Mouse (Mus musculus) cerebellum, postnatal 14 days (tissue): ENCODE data around the gene Plcb1.

Source experiments
- DNase-seq, 2 experiments: peaks; one replicate each; pipeline ENCODE4 v3.0.0; 2021; ENCODE audit warnings: mixed read lengths in 2 of 2

Gene Plcb1

DNA sequence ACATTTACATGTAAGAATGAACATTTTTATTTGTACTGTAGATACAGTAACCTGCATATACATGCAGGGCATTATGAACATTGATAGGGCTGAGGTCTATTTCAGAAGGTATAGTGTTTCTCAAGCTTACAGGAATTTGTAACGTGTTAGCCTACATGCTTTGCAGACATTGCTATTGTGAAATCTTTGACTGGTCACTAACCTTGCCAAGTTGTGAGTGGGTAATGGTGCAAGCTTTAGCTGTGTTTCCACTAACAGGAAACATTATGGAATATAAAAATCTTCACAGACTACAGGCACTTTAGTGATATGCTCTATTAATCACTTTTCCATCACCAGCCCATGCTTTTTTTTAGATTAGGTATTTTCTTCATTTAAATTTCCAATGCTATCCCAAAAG, 289.5 kb downstream of the Plcb1 start:
- no peak for DNase-seq

DNA sequence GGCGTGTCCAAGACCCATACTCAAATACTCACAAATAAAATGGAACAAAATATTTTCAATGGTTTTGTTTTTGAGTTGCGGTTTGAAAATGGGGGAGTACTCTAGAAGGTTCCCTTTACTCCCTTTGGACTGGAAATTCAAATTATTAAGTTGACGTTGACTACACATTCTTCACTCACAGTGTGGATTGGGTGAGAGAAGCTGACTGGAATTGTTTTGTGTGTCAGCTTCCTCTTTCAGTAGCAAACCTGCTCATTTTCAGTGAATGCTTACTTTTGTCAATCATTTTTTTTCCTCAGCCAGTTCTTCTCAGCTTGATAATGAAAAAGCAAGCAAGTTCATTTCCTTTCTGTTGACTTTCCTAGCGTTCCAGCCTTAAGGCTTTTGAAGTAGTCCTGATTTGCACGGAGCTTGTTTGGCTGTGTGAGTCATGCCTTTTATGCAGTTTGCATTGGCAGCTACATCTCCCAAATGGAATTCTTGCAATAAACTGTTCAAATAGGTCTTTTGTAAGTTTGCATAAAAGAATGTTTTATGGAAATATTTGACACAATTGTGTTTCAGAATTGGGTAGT, 306.8 kb downstream of the Plcb1 start:
- no peak for DNase-seq

- DNase-seq = no peak
These were observed 315.4 kb downstream of the Plcb1 start for GRCm38 (mm10) chr2:135101292-135101691.

DNA sequence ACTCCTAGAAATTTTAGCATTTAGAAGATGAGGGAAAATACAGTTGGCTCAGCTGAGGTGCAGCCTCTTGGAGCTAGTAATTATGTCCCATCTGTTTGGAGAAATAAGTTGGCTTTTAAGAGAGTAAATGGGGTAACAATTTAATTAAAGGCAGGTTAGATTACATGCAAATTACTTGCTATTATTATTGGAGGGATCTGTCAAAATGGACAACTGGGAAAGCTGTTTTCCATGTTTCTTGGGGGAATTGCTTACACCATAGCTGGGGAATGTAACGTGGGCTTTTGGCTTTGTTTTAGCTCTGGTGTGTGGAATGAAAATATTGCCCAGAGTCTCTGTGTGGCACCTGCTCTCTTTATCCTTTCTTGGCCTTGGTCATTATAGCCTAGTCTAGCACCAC, 316.1 kb downstream of the Plcb1 start:
- DNase-seq = no peak

GRCm38 (mm10) chr2:135106649-135107048, 320.8 kb downstream of the Plcb1 start:
- no peak for DNase-seq

DNA sequence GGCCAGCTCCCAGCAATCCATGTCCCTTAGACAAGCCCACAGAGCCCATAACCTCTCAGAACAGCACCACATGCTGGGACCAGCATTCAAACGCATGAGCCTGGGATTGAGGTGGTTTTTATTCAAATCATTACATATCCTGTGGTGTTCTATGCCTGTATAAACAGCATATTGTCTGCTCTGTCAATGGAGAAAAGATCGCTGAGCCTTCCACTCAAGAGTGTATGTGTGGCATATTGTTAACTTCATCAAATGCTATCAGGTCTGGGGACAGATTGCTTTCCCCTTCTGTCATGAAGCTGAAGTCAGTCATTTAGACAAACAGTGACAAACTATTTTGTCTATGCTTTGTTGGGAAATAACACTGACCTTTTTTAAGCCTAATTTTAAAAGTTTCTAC, 322.7 kb downstream of the Plcb1 start:
- DNase-seq = no peak

DNA sequence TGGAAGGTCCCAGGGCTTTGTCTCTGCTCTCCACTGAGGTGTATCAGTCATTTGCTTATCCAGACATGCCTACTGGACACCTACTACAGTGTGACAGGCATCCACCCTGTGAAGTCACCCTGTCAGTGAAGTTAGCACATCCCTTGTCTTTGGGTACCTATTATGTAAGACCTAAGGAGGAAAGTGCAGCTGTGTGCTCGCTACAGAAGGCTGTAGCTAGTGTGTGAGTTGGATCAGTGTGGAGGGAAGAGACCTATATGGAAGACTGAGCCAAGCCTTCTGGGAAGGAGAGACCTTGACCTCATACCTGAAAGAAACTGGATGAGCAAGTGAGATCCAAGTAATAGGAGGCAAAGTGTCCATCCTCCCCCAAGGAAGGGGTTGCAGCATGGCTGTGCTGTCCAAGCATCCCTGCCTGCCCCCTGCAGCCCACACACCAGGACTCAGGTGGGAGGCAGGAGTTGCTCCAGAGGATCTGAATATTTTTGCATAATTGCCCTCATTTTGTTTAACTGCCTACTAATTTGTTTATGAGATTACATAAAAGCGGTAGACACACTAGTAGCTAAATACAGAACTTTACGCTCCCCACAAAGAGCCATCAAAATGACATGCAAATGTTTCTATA, 328.7 kb downstream of the Plcb1 start:
- no peak for DNase-seq

GRCm38 (mm10) chr2:135123057-135123456, 337.2 kb downstream of the Plcb1 start:
- no peak for DNase-seq

DNA sequence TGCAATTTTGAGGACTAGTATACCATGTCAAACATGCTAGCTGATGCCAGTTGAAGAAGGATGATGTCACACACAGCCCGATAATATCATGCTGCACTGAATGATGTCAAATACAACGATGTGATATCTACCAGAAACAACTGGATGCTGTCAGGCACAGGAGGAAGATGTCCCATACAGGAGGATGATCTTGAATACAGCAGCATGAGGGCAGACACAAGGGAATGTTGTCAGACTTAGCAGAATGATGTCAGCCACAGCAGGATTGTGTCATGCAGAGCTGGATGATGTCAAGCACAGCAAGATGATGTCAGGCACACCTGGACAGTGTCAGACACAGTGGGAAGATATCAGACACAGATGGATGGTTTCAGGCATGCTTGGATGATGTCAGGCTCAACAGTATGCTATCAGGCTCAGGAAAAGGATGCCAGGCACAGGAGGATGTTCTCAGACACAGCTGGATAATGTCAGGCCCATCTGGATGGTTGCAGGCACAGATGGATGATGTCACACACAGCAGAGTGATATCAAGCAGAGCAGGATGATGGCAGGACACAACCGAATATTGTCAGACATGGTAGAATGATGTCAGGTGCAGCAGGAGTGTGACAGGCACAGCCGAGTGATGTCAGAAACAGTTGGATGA, 338.0 kb downstream of the Plcb1 start:
- no peak for DNase-seq

GRCm38 (mm10) chr2:135140576-135140975, 354.7 kb downstream of the Plcb1 start:
- DNase-seq = no peak

DNA sequence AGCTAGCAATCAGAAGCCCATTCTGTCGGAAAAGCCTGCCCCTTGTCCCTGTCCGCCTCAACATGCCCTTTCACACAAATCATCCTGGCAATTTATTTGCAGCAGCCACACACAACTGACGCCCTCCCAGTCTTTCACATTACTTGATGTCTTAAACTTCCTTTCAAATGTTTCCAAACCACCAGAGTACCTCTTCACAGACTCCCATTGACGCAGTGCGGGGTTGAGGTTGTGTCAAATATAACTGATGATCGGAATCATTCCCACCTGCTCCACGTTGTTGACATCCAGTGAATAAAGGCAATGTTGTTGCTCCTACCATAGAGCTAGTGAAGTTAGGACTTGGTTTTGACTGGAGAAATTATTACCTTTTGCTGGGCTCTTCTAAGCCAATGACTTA, 366.4 kb downstream of the Plcb1 start:
- DNase-seq = no peak

GRCm38 (mm10) chr2:135153248-135153647, 367.4 kb downstream of the Plcb1 start:
- no peak for DNase-seq

DNA sequence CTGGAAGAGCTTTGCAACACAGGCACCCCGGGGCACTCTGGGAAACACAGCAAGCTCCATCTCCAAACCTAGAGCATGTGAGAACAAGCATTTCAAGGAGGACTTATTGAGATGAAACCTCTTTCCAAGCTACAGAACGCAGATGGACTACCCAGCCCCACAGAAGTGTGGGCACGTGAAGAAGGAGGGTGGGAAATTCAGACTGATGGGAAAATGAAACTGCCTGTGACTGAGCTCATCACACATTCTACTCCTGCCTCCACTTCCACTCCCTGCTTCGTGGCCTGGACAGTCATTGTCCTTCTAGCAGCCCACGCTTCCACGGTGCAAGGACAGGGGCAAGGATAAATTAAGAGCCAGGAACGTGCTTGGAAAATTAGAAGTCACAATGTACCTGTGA, 370.2 kb downstream of the Plcb1 start:
- DNase-seq = no peak

DNA sequence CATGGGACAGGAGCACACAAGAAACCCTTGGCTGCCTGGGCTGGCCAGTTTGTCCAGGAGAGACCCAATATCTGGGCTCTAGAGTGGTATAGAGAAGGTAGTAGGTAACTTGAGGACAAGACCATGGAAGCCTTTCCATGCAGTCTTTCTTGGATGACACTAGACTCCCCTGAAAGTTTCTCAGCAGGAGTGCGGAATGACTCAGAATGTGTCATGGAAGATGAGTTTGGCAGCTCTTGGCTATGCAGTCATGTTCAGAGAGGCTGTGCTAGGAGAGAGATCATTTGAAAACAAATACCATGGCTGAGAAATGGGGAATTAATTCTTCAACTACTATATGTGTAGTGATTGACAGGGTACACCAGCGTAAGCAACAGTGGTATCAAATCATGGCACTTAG, 372.1 kb downstream of the Plcb1 start:
- DNase-seq = no peak

DNA sequence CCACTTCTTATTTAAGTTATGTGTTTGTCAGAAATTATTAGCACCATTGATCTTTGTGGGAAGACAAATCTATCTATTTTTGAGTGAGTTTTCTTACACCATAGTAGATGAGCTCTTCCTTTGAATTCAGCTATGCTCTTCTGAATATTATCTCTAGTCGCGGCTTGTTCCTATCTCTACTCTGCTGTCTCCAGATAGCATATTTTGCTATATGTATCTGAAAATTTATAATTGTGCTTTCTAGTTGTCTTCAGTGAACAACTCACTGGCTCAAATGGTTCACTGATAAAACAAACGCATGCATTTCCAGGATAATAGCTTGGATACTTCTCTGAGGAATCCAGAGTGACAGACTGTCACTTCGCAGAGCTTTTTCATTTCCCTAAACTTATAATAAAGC, 375.8 kb downstream of the Plcb1 start:
- no peak for DNase-seq

- no peak for DNase-seq
These were observed 379.6 kb downstream of the Plcb1 start for GRCm38 (mm10) chr2:135165512-135165911.

GRCm38 (mm10) chr2:135175544-135175943, 389.7 kb downstream of the Plcb1 start:
- no peak for DNase-seq

DNA sequence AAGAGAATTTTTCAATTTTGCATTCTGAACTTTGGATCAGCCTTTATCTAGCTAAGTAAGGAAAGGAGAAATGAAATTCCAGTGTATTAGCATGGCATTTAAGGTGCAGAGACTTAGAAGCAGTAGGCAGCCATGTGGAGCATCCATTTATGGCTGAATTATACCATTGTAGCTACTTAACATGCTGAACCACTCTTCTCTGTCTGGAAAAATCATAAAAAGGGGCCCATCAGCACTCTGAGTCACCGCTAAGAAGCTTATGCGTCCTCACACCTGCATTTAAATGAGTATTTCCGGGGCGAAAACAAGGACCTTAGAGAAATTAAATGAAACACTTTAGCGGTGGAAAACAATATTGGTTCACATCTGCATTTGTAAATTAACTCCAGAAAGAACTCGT, 401.8 kb downstream of the Plcb1 start:
- DNase-seq = no peak

GRCm38 (mm10) chr2:135200830-135201229, 415.0 kb downstream of the Plcb1 start:
- DNase-seq = no peak

GRCm38 (mm10) chr2:135202390-135202789, 416.5 kb downstream of the Plcb1 start:
- no peak for DNase-seq

GRCm38 (mm10) chr2:135204141-135205120, 418.6 kb downstream of the Plcb1 start:
- no peak for DNase-seq

GRCm38 (mm10) chr2:135208890-135209289, 423.0 kb downstream of the Plcb1 start:
- no peak for DNase-seq

DNA sequence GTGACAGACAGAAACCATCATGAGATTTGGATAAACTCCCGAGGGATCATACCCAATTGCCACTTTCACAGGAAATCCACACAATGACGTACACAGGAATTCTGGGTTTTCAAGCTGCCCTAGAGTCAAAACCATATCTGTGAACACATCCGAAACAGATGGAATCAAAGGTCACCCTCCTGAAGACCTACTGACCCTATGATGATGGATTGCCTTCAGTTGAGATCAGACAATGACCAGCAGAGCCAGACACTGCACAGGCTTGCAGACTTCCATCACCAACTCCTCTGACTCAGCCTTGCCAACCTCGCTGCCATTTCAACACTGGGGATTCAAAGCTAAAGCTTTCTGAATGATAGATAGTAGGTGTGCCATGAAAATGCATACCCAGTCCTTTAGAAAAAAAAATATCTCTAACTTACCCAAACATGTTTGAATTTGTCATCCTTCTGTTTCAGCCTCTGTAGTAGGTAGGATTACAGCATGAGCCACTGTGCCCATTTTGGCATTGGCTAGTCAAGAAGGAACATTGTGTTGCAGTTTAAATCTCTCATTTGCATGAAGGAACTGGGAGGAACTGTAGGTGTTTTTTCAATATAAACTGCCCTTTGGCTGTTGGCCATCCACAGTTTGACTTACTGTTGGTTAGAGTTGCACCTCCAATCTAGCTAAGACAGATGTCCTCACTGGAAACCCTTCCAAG, 429.0 kb downstream of the Plcb1 start:
- no peak for DNase-seq
